Mouse (Mus musculus): Measurements from ENCODE around the gene Ankrd55. TPM values are rescaled to one million over a fixed set of nuclear protein-coding genes. Genes with fewer than 3 reads are reported as not detected.
A peak's percentile ranks its signal among the peaks of the same experiment; 100 is the strongest.

Gene Ankrd55
- total RNA-seq, 1 experiment, result 0.18 TPM

DNA sequence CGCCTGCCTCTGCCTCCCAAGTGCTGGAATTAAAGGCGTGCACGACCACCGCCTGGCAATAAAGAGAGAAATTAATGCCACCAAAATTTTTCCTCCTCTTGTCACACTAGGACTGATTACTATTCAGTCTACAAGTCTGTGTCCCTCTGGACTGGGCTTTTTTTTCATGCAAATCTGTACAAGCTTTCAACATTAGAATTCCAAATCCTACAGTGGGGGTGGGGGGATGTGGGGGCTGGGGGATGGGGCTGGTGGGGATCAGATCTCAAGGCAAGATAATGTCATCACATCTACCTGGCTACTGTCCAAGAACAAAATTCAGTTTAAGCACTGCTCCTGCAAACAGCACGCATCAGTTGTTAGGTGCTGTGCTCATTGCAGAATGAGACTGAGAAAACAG, 76.4 kb downstream of the Ankrd55 start:
- Histone ChIP-seq H3K36me3 (ENCODE audit: control insufficient read depth, insufficient read depth, low read length, poor library complexity, severe bottlenecking) (no peaks in the 10 kb centered on the region), H3K27ac (ENCODE audit: insufficient read depth, low read depth, low read length, poor library complexity, severe bottlenecking) (no peak overlapping the region), H3K4me1 (ENCODE audit: control insufficient read depth in 2 of 2, insufficient read depth in 2 of 2, low read length in 2 of 2, poor library complexity in 1 of 2) (peaks cover 2 to 9% of the 10 kb centered on the region in 2 experiments; a peak in 3 of 4 replicates), H3K9me3 (ENCODE audit: control insufficient read depth, insufficient read depth, low read depth, low read length) (no peaks in the 10 kb centered on the region), H3K4me3 (ENCODE audit: insufficient read depth in 1 of 2, low read depth in 1 of 2, low read length in 2 of 2, poor library complexity in 1 of 2, severe bottlenecking in 1 of 2) (no peak overlapping the region), H3K9ac (ENCODE audit: insufficient read depth, low read depth, low read length, poor library complexity, severe bottlenecking) (no peak overlapping the region)
- TF ChIP-seq ZNF384 (IDR thresholded peaks at IDR 0.05; ENCODE audit: low read depth, low read length), result no peak
- no peak for TF ChIP-seq CHD2 (IDR thresholded peaks at IDR 0.05; ENCODE audit: low read depth, low read length)
- TF ChIP-seq ZC3H11A (IDR thresholded peaks at IDR 0.05; ENCODE audit: borderline replicate concordance, low read depth, low read length), result no peak
- no peak for TF ChIP-seq HCFC1 (IDR thresholded peaks at IDR 0.05; ENCODE audit: borderline replicate concordance, insufficient read depth, low read length)
- no peak for TF ChIP-seq MAFK (IDR thresholded peaks at IDR 0.05; ENCODE audit: insufficient read depth, low read depth, low read length)
- in situ Hi-C loops (cut with MboI; ENCODE audit: low sequenced_read_pairs in 2 of 2, unreplicated experiment in 2 of 2), result no loop called here
- DNase-seq (ENCODE audit: low read depth, low spot score), result no peak

DNA sequence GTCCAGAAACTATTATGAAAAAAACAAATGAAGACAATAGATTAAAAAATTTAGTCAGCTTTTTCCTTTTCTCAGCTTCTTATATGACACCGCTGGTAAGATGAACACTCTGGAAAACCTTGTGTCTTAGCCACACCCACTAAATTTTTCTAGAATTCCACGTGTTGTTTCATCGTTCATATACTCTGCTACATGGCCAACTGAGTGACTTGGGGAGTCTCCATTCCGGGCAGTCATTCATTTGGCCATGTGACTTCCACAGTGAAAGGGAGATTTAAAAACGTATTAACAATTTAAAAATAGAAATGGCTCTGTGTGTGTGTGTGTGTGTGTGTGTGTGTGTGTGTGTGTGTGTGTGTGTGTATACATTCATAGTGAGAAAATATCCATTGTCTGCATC, 77.1 kb downstream of the Ankrd55 start:
- H3K4me3 ChIP-seq (ENCODE audit: insufficient read depth in 1 of 2, low read depth in 1 of 2, low read length in 2 of 2, poor library complexity in 1 of 2, severe bottlenecking in 1 of 2), result no peak overlapping the region
- H3K27ac ChIP-seq (ENCODE audit: insufficient read depth, low read depth, low read length, poor library complexity, severe bottlenecking), result no peak overlapping the region; the same call in 1 of the 2 replicates
- no peak overlapping the region for H3K9ac ChIP-seq (ENCODE audit: insufficient read depth, low read depth, low read length, poor library complexity, severe bottlenecking)
- no peaks in the 10 kb centered on the region for H3K36me3 ChIP-seq (ENCODE audit: control insufficient read depth, insufficient read depth, low read length, poor library complexity, severe bottlenecking)
- TF ChIP-seq HCFC1 (IDR thresholded peaks at IDR 0.05; ENCODE audit: borderline replicate concordance, insufficient read depth, low read length) (no peak), CHD2 (IDR thresholded peaks at IDR 0.05; ENCODE audit: low read depth, low read length) (no peak), ZC3H11A (IDR thresholded peaks at IDR 0.05; ENCODE audit: borderline replicate concordance, low read depth, low read length) (no peak), ZNF384 (IDR thresholded peaks at IDR 0.05; ENCODE audit: low read depth, low read length) (no peak), MAFK (IDR thresholded peaks at IDR 0.05; ENCODE audit: insufficient read depth, low read depth, low read length) (no peak)
- in situ Hi-C loops (cut with MboI; ENCODE audit: low sequenced_read_pairs in 2 of 2, unreplicated experiment in 2 of 2), result no loop called here
- H3K4me1 ChIP-seq (ENCODE audit: control insufficient read depth in 2 of 2, insufficient read depth in 2 of 2, low read length in 2 of 2, poor library complexity in 1 of 2), result peaks cover 2 to 9% of the 10 kb centered on the region in 2 experiments; a peak in 3 of 4 replicates
- no peaks in the 10 kb centered on the region for H3K9me3 ChIP-seq (ENCODE audit: control insufficient read depth, insufficient read depth, low read depth, low read length)
- no peak for DNase-seq (ENCODE audit: low read depth, low spot score)

DNA sequence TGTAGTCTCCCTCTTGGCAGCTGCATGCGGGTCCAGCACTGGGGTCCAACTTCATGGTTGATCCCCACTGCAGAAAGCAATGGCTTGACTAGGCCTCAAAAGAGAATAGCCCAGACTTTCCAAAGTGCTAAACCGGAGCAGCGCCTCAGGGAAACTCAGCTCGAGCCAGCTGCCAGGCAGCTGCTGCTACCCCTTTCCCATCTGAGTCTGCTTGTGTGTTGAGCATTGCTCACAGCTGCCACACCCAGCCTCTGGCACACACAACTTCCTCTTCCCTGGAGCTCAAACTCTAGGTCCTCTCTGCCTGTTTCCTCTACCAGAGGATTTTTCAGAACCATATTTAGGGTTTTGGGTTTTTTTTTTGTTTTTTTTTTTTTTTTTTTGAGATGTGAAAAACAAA, 77.5 kb downstream of the Ankrd55 start:
- H3K4me3 ChIP-seq (ENCODE audit: insufficient read depth in 1 of 2, low read depth in 1 of 2, low read length in 2 of 2, poor library complexity in 1 of 2, severe bottlenecking in 1 of 2), result no peak overlapping the region
- H3K9me3 ChIP-seq (ENCODE audit: control insufficient read depth, insufficient read depth, low read depth, low read length), result no peaks in the 10 kb centered on the region
- H3K36me3 ChIP-seq (ENCODE audit: control insufficient read depth, insufficient read depth, low read length, poor library complexity, severe bottlenecking), result no peaks in the 10 kb centered on the region
- no peak overlapping the region for H3K9ac ChIP-seq (ENCODE audit: insufficient read depth, low read depth, low read length, poor library complexity, severe bottlenecking)
- H3K4me1 ChIP-seq (ENCODE audit: control insufficient read depth in 2 of 2, insufficient read depth in 2 of 2, low read length in 2 of 2, poor library complexity in 1 of 2), result peaks cover 2 to 9% of the 10 kb centered on the region in 2 experiments; a peak in 3 of 4 replicates
- no peak overlapping the region; the same call in 1 of the 2 replicates for H3K27ac ChIP-seq (ENCODE audit: insufficient read depth, low read depth, low read length, poor library complexity, severe bottlenecking)
- DNase-seq (ENCODE audit: low read depth, low spot score), result no peak
- TF ChIP-seq HCFC1 (IDR thresholded peaks at IDR 0.05; ENCODE audit: borderline replicate concordance, insufficient read depth, low read length) (no peak), ZNF384 (IDR thresholded peaks at IDR 0.05; ENCODE audit: low read depth, low read length) (no peak), MAFK (IDR thresholded peaks at IDR 0.05; ENCODE audit: insufficient read depth, low read depth, low read length) (no peak), CHD2 (IDR thresholded peaks at IDR 0.05; ENCODE audit: low read depth, low read length) (no peak), ZC3H11A (IDR thresholded peaks at IDR 0.05; ENCODE audit: borderline replicate concordance, low read depth, low read length) (no peak)
- in situ Hi-C loops (cut with MboI; ENCODE audit: low sequenced_read_pairs in 2 of 2, unreplicated experiment in 2 of 2), result no loop called here

DNA sequence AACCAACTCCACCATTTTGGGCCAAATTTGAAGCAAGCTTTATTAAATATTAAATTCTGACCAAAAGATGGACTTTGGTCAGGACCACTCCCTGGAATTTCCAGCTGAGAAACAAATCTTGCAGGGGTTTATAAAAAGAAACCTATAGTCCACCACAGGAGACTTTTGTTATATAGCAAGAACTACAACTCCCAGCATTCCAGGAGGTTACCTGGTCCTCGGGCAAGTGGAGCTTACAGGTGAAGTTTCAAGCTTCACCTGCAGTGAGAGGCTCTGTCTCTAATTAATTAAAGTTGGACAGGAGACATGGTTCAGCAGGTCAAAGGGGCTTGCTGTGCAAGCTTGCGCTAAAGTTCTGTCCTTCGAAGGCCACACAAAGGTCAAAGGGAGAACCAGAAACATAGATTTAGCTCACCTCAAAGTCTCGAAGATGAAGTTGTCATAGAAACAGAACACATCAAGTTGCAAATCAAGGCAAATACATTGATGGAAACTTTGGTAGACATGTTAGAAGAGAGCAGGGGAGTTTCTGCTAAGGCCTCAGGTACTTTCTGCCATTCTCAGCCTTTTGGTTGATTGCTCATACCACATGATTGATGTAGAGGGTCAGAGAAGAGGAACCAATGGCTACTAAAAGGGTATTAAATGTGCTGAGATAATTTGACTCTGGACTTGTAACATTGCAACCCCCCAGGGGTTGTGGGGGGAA, 78.2 kb downstream of the Ankrd55 start:
- no peak for DNase-seq (ENCODE audit: low read depth, low spot score)
- no peaks in the 10 kb centered on the region for H3K9me3 ChIP-seq (ENCODE audit: control insufficient read depth, insufficient read depth, low read depth, low read length)
- H3K4me1 ChIP-seq (ENCODE audit: control insufficient read depth in 2 of 2, insufficient read depth in 2 of 2, low read length in 2 of 2, poor library complexity in 1 of 2), result peaks cover 2 to 9% of the 10 kb centered on the region in 2 experiments; a peak in 3 of 4 replicates
- H3K27ac ChIP-seq (ENCODE audit: insufficient read depth, low read depth, low read length, poor library complexity, severe bottlenecking), result no peak overlapping the region
- TF ChIP-seq CHD2 (IDR thresholded peaks at IDR 0.05; ENCODE audit: low read depth, low read length), result no peak
- TF ChIP-seq HCFC1 (IDR thresholded peaks at IDR 0.05; ENCODE audit: borderline replicate concordance, insufficient read depth, low read length), result peak; percentile 75; the same call in 1 of the 2 replicates
- no peak overlapping the region for H3K9ac ChIP-seq (ENCODE audit: insufficient read depth, low read depth, low read length, poor library complexity, severe bottlenecking)
- H3K36me3 ChIP-seq (ENCODE audit: control insufficient read depth, insufficient read depth, low read length, poor library complexity, severe bottlenecking), result no peaks in the 10 kb centered on the region
- in situ Hi-C loops (cut with MboI; ENCODE audit: low sequenced_read_pairs in 2 of 2, unreplicated experiment in 2 of 2), result no loop called here
- H3K4me3 ChIP-seq (ENCODE audit: insufficient read depth in 1 of 2, low read depth in 1 of 2, low read length in 2 of 2, poor library complexity in 1 of 2, severe bottlenecking in 1 of 2), result no peak overlapping the region
